Mouse (Mus musculus) C2C12 (cell line): Measurements from ENCODE around the gene Col27a1. TPM values are rescaled to one million over a fixed set of nuclear protein-coding genes. Genes with fewer than 3 reads are reported as not detected.
A peak's percentile ranks its signal among the peaks of the same experiment; 100 is the strongest.

ENCODE experiments used
- H3K27me3 ChIP-seq: one replicate; pipeline ENCODE4 v1.6.1; 2011; ENCODE audit not compliant: control insufficient read depth, insufficient read depth, insufficient read length
- H3K36me3 ChIP-seq: one replicate; pipeline ENCODE4 v1.6.1; 2011; ENCODE audit not compliant: control insufficient read depth, insufficient read depth
- H3K4me3 ChIP-seq: one replicate; pipeline ENCODE4 v1.5.1; 2011; ENCODE audit warnings: mild to moderate bottlenecking, control low read depth; ENCODE audit not compliant: poor library complexity, insufficient read depth, severe bottlenecking
- H3K79me2 ChIP-seq: one replicate; pipeline ENCODE4 v1.6.1; 2011; ENCODE audit not compliant: control insufficient read depth, insufficient read depth
- H3K79me3 ChIP-seq: one replicate; pipeline ENCODE4 v1.6.1; 2011; ENCODE audit warnings: low read depth, control low read depth
- H3ac ChIP-seq: one replicate; pipeline ENCODE3; 2011; ENCODE audit warnings: low read depth; ENCODE audit not compliant: control insufficient read depth, insufficient read length
- CEBPB ChIP-seq: IDR thresholded peaks from one replicate; pipeline ENCODE4 v1.6.1; 2011; ENCODE audit warnings: low read depth, mild to moderate bottlenecking, control low read depth, moderate library complexity
- CTCF ChIP-seq: IDR thresholded peaks from one replicate; pipeline ENCODE4 v1.5.1; 2011; ENCODE audit not compliant: control insufficient read depth, insufficient read depth, insufficient read length
- FOSL1 ChIP-seq: IDR thresholded peaks from one replicate; pipeline ENCODE4 v1.8.0; 2011; ENCODE audit warnings: mild to moderate bottlenecking, low read length; ENCODE audit not compliant: poor library complexity, insufficient read depth, severe bottlenecking
- MAX ChIP-seq: IDR thresholded peaks from one replicate; pipeline ENCODE4 v1.6.1; 2011; ENCODE audit warnings: mild to moderate bottlenecking, control low read depth
- MYOD1 ChIP-seq: IDR thresholded peaks from one replicate; pipeline ENCODE4 v1.6.1; 2011; ENCODE audit warnings: low read depth; ENCODE audit not compliant: control insufficient read depth, insufficient read length
- MYOG ChIP-seq: IDR thresholded peaks from one replicate; pipeline ENCODE4 v1.6.1; 2011; ENCODE audit not compliant: control insufficient read depth, insufficient read length; ENCODE audit errors: extremely low read depth
- USF1 ChIP-seq: IDR thresholded peaks from one replicate; pipeline ENCODE4 v1.6.1; 2011; ENCODE audit warnings: low read depth, mild to moderate bottlenecking, control low read depth, moderate library complexity
- polyA plus RNA-seq: library from polyadenylated mRNA; unstranded; fragments of >200 nt; fragmentation: generic; extraction: Trizol; gene quantifications from one replicate; pipeline ENCODE4 v1.2.1, GENCODE M21; 2012; ENCODE audit warnings: missing spikeins

Gene Col27a1
- polyA plus RNA-seq, 1 experiment: 0.08 TPM

- TF ChIP-seq MYOG (no peak), FOSL1 (no peak), CTCF (no peak)
- Histone ChIP-seq H3K79me3 (no peaks in the 10 kb centered on the region), H3K4me3 (no peak overlapping the region), H3K27me3 (peaks cover 34% of the 10 kb centered on the region), H3K36me3 (no peaks in the 10 kb centered on the region), H3ac (no peak overlapping the region), H3K79me2 (no peaks in the 10 kb centered on the region)
Measured at GRCm38 (mm10) chr4:63219059-63219458, 5.3 kb downstream of the Col27a1 start.

GRCm38 (mm10) chr4:63219635-63220034 lies 5.8 kb downstream of the Col27a1 start:
- no peaks in the 10 kb centered on the region for H3K36me3 ChIP-seq
- no peak for TF ChIP-seq MYOG
- no peak for TF ChIP-seq CTCF
- no peak for TF ChIP-seq CEBPB
- no peak for TF ChIP-seq MYOD1
- no peak for TF ChIP-seq USF1
- no peak for TF ChIP-seq FOSL1
- no peak for TF ChIP-seq MAX
- H3K27me3 ChIP-seq: peaks cover 29% of the 10 kb centered on the region
- H3K79me3 ChIP-seq: no peaks in the 10 kb centered on the region
- no peaks in the 10 kb centered on the region for H3K79me2 ChIP-seq
- H3K4me3 ChIP-seq: no peak overlapping the region
- H3ac ChIP-seq: no peak overlapping the region

- Histone ChIP-seq H3ac (no peak overlapping the region), H3K79me2 (no peaks in the 10 kb centered on the region), H3K4me3 (no peak overlapping the region), H3K27me3 (peaks cover 18% of the 10 kb centered on the region), H3K36me3 (no peaks in the 10 kb centered on the region), H3K79me3 (no peaks in the 10 kb centered on the region)
- TF ChIP-seq MYOD1 (peak; percentile 53), MYOG (no peak)
Measured at GRCm38 (mm10) chr4:63221096-63221958, 7.5 kb downstream of the Col27a1 start.

DNA sequence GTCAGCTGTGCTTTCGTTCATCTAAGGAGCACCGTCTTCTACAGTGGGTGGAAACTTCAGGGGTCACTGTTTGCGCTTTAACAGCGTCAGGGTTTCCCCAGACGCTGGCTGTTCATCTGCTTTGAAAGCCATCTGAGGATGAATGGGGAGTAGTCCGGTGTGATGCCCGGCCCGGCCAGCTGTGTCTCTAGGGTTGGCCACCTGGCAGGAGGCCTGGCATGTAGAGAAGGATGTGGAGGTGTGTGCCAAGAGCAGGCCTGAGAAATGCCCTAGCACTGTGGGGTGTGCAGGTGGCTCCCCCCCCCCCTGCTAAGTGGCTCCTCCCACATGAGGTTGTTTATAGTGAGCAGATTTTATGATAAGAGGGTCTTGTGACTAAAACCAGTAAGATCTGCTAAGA lies 8.4 kb downstream of the Col27a1 start:
- Histone ChIP-seq H3K36me3 (no peaks in the 10 kb centered on the region), H3K79me2 (no peaks in the 10 kb centered on the region), H3K4me3 (no peak overlapping the region), H3K79me3 (no peaks in the 10 kb centered on the region), H3ac (no peak overlapping the region), H3K27me3 (peaks cover 10% of the 10 kb centered on the region)
- TF ChIP-seq MYOG: no peak
- TF ChIP-seq MAX: no peak
- no peak for TF ChIP-seq CTCF
- TF ChIP-seq FOSL1: no peak
- no peak for TF ChIP-seq USF1
- TF ChIP-seq MYOD1: no peak
- no peak for TF ChIP-seq CEBPB

DNA sequence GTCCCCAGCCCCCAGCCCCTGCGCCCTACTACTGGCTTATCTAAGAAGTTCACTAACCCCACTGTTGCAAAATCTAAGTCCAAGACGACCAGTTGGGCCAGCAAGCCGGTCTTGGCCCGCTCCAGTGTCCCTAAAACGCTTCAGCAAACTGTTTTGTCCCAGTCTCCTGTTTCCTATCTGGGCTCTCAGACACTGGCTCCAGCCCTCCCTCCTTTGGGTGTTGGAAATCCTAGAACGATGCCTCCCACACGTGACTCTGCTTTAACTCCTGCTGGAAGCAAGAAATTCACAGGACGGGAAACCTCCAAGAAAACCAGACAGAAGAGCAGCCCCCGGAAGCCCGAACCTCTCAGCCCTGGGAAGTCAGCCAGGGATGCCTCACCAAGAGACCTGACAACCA lies 11.6 kb downstream of the Col27a1 start:
- H3K27me3 ChIP-seq: peaks cover 4% of the 10 kb centered on the region
- H3K36me3 ChIP-seq: no peaks in the 10 kb centered on the region
- H3ac ChIP-seq: no peak overlapping the region
- H3K79me3 ChIP-seq: no peaks in the 10 kb centered on the region
- TF ChIP-seq CEBPB (no peak), MYOD1 (no peak), USF1 (no peak), CTCF (no peak), MAX (no peak), FOSL1 (no peak)
- H3K79me2 ChIP-seq: no peaks in the 10 kb centered on the region
- H3K4me3 ChIP-seq: no peak overlapping the region

DNA sequence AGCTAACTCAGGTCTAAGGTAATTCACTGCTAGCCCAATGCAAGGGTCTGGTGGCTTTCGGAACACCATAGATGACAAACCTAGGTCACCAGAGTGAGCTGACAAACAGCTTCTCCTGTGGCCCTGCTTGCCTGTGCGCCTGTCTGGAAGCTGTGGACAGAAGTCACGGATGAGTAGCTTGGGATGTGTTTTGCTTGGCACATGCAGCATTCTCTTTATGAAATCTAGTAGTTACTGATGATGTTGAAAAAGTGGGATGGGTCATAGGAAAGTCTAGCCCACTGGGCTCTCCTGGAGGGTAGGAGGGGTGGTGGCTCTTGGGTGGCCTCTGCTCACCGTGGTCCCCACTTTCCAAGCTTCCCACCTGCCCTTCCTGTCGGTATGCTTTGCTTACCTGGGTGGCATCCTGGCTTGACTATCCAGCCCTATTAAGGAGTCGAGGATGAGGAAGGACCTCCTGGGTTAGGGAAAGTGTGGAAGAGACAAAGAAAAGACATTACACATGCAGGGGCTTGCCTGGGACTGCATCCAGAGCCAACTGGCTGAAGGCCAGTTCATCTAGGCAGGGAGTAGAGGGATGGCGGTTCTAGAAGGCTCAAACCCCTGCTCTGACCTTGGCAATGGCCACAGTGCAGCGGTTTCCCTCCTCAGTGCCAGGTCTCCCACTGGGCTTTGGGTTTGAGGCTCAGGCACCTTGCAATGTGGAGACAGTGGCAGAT lies 12.5 kb downstream of the Col27a1 start:
- Histone ChIP-seq H3K4me3 (no peak overlapping the region), H3K79me2 (no peaks in the 10 kb centered on the region), H3ac (no peak overlapping the region), H3K79me3 (no peaks in the 10 kb centered on the region), H3K36me3 (no peaks in the 10 kb centered on the region), H3K27me3 (peaks cover 3% of the 10 kb centered on the region)
- TF ChIP-seq MAX: no peak
- TF ChIP-seq CEBPB: no peak
- TF ChIP-seq CTCF: no peak
- TF ChIP-seq MYOD1: no peak
- no peak for TF ChIP-seq FOSL1
- TF ChIP-seq MYOG: no peak
- TF ChIP-seq USF1: no peak
